Mouse (Mus musculus) urinary bladder, postnatal 25 days (tissue): ENCODE measurements at regions not wholly inside any gene's neighbourhood (a gene's known extent, or its start where the extent isn't known, plus 50 kb on each side); places are given as distances from the start of the nearest gene placed in this dataset.

Source experiments
- DNase-seq: peaks from one replicate; pipeline ENCODE4 v3.0.0; 2022; ENCODE audit warnings: low spot score

- DNase-seq = no peak
Measured at GRCm38 (mm10) chr12:50709000-50709788, 60.3 kb upstream of the Prkd1 start.

- DNase-seq = no peak
Measured at GRCm38 (mm10) chr12:50698613-50699442, 49.9 kb upstream of the Prkd1 start.
